Mouse (Mus musculus): ENCODE results near the gene Dnase1l1.

The Dnase1l1 gene

GRCm38 (mm10) chrX:74281732-74282394 lies at the start of gene Dnase1l1, which contains the start of gene Taz:
Gene Dnase1l1 (minus strand): TSS chrX:74282337.
Gene Taz (plus strand): TSS chrX:74281912.
- in situ Hi-C loops (cut with MboI, MseI) = no loop called here

- in situ Hi-C loops (cut with MboI, MseI) = no loop called here
These were observed 48.2 kb upstream of the Dnase1l1 start for GRCm38 (mm10) chrX:74330166-74330930.

GRCm38 (mm10) chrX:74329215-74329671 lies 47.1 kb upstream of the Dnase1l1 start:
- in situ Hi-C loops (cut with MboI, MseI) = no loop called here

- in situ Hi-C loops (cut with MboI, MseI) = no loop called here
These were observed 46.6 kb upstream of the Dnase1l1 start, which contains the start of gene Plxna3 for GRCm38 (mm10) chrX:74328725-74329161. Gene Plxna3 (plus strand): TSS chrX:74329066.

GRCm38 (mm10) chrX:74312540-74313464 lies 30.7 kb upstream of the Dnase1l1 start, which contains the start of gene Fam50a:
Gene Fam50a (plus strand): TSS chrX:74313033.
- in situ Hi-C loops (cut with MboI, MseI) = no loop called here

- in situ Hi-C loops (cut with MboI, MseI) = no loop called here
These were observed 22.9 kb upstream of the Dnase1l1 start, which contains the start of gene Gdi1 for GRCm38 (mm10) chrX:74304867-74305700. Gene Gdi1 (plus strand): TSS chrX:74304998.

- in situ Hi-C loops (cut with MboI, MseI) = no loop called here
These were observed 17.6 kb upstream of the Dnase1l1 start for GRCm38 (mm10) chrX:74299721-74300120.

GRCm38 (mm10) chrX:74298348-74298747 lies 16.2 kb upstream of the Dnase1l1 start:
- in situ Hi-C loops (cut with MboI, MseI) = no loop called here

- in situ Hi-C loops (cut with MboI, MseI) = no loop called here
These were observed 14.7 kb upstream of the Dnase1l1 start, which contains the start of gene Atp6ap1 for GRCm38 (mm10) chrX:74296538-74297448. Gene Atp6ap1 (plus strand): TSS chrX:74297097.

GRCm38 (mm10) chrX:74293431-74293830 lies 11.3 kb upstream of the Dnase1l1 start:
- in situ Hi-C loops (cut with MboI, MseI) = no loop called here

- in situ Hi-C loops (cut with MboI, MseI) = no loop called here
These were observed 928 bp upstream of the Dnase1l1 start for GRCm38 (mm10) chrX:74283092-74283437.

GRCm38 (mm10) chrX:74282395-74283091 lies 406 bp upstream of the Dnase1l1 start:
- in situ Hi-C loops (cut with MboI, MseI) = no loop called here

- in situ Hi-C loops (cut with MboI, MseI) = no loop called here
These were observed 951 bp downstream of the Dnase1l1 start for GRCm38 (mm10) chrX:74281041-74281731.

- in situ Hi-C loops (cut with MboI, MseI) = loop anchor here (10.0 kb wide), 1 partner anchor 1363 kb away; the partner anchor contains the start of genes Cetn2 and Nsdhl
These were observed 4.2 kb downstream of the Dnase1l1 start for GRCm38 (mm10) chrX:74277916-74278315.

GRCm38 (mm10) chrX:74273422-74274322 lies 8.5 kb downstream of the Dnase1l1 start:
- in situ Hi-C loops (cut with MboI, MseI) = loop anchor here (10.0 kb wide), 1 partner anchor 1359 kb away; the partner anchor contains the start of genes Cetn2 and Nsdhl

GRCm38 (mm10) chrX:74270902-74271551 lies 11.1 kb downstream of the Dnase1l1 start:
- in situ Hi-C loops (cut with MboI, MseI) = loop anchor here (10.0 kb wide), 1 partner anchor 1356 kb away; the partner anchor contains the start of genes Cetn2 and Nsdhl

Measured in T-helper 1 cell (primary cell).